Mouse (Mus musculus) embryonic facial prominence, embryonic 11.5 days (tissue): ENCODE data around the gene 6430531B16Rik. TPM values are rescaled to one million over a fixed set of nuclear protein-coding genes. Genes with fewer than 3 reads are reported as not detected.

Experiments
- ATAC-seq: fragments of 200-750 bp; cut with Nextera tagmentation; replicated peaks from 2 replicates; pipeline ENCODE4 v1.8.0; 2017; ENCODE audit warnings: low read depth; ENCODE audit not compliant: insufficient number of reproducible peaks, low FRiP score, low TSS enrichment
- DNase-seq: peaks from one replicate; pipeline ENCODE4 v3.0.0-alpha.2; 2015; ENCODE audit warnings: low spot score
- H3K27ac ChIP-seq: fragments of 300-500 bp; sonication (generic); replicated peaks from 2 replicates; pipeline ENCODE4 v1.5.1; 2014; ENCODE audit warnings: mild to moderate bottlenecking, low read depth, low read length, control low read depth
- H3K27me3 ChIP-seq: fragments of 300-500 bp; sonication (generic); 2 replicates; pipeline ENCODE4 v1.6.1; 2014; ENCODE audit warnings: mild to moderate bottlenecking, low read length, moderate library complexity, mixed read lengths; ENCODE audit not compliant: control insufficient read depth, insufficient read depth
- H3K36me3 ChIP-seq: fragments of 300-500 bp; sonication (generic); replicated peaks from 2 replicates; pipeline ENCODE4 v1.6.1; 2014; ENCODE audit warnings: low read depth, mild to moderate bottlenecking, low read length, moderate library complexity, mixed read lengths; ENCODE audit not compliant: control insufficient read depth, insufficient read depth
- H3K4me1 ChIP-seq: fragments of 300-500 bp; sonication (generic); 2 replicates; pipeline ENCODE4 v1.6.1; 2014; ENCODE audit warnings: low read length, mixed read lengths; ENCODE audit not compliant: control insufficient read depth, insufficient read depth
- H3K4me2 ChIP-seq: fragments of 300-500 bp; sonication (generic); 2 replicates; pipeline ENCODE4 v1.6.1; 2014; ENCODE audit warnings: low read depth, mild to moderate bottlenecking, control low read depth, low read length, moderate library complexity
- H3K4me3 ChIP-seq: fragments of 300-500 bp; sonication (generic); 2 replicates; pipeline ENCODE4 v1.5.1; 2014; ENCODE audit warnings: low read depth, low read length, control low read depth
- H3K9ac ChIP-seq: fragments of 300-500 bp; sonication (generic); replicated peaks from 2 replicates; pipeline ENCODE4 v1.6.1; 2014; ENCODE audit warnings: mild to moderate bottlenecking, control low read depth, low read length
- H3K9me3 ChIP-seq: fragments of 300-500 bp; sonication (generic); replicated peaks from 2 replicates; pipeline ENCODE4 v1.6.1; 2016; ENCODE audit warnings: mild to moderate bottlenecking, low read length, inconsistent platforms, mixed read lengths; ENCODE audit not compliant: control insufficient read depth
- WGBS: fragments of 180-500 bp; shearing (Covaris S2); extraction: QIAGEN DNeasy Blood & Tissue Kit; methylation state at CpG from one replicate; pipeline ENCODE4 v1.1.7; 2014; 5-methylcytosine and 5-hydroxymethylcytosine counted together
- polyA plus RNA-seq: library from polyadenylated mRNA; unstranded; fragments of >200 nt; fragmentation: Nextera tagmentation; extraction: Ambion mirVana; gene quantifications from 2 replicates; pipeline ENCODE4 v1.2.1, GENCODE M21; 2014

Gene 6430531B16Rik
- polyA plus RNA-seq = 0.21 and 0.36 TPM in 2 replicates

DNA sequence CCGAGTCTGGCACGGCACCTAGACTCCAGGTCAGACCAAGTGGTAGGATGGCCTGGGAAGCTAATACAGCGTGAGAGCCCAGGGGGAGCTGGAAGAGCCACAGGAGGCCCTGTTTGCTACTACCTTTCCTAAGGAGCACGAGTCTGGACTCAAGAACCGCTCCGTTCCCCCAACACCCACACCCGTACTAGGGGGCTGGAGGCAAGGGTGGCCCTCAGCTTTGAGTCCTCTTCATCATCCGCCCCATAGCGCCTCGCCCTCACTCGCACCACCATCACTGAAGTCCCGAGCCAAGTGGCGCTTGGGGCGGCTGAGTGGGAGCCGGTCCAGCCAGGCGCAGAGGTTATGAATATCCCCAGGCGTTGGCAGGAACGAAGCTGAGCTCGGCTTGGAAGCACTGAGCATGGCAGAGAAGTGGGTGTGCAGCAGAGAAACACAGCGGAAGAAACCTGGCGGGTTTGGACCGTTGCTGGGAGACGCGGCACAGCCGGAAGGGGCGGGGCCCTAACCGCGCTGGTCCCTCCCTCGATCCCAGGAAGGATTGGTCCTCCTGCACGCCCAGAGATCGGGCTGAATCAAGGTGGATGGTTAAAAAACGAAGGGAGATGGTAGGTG, at the start of gene 6430531B16Rik:
Gene 6430531B16Rik (minus strand): TSS at position 478 of the 615 bp plus-strand sequence.
- Histone ChIP-seq H3K9me3 (no peaks in the 10 kb centered on the region), H3K4me1 (no peaks in the 10 kb centered on the region), H3K27me3 (no peaks in the 10 kb centered on the region), H3K4me2 (peak within 1 kb of the TSS; percentile 75), H3K4me3 (peak within 1 kb of the TSS; percentile 39), H3K9ac (peak within 1 kb of the TSS; percentile 61), H3K27ac (no peak within 1 kb of the TSS), H3K36me3 (no peaks in the 10 kb centered on the region)
- 3% methylated on average over 32 of the region's 32 CpGs for WGBS
- ATAC-seq (peak; percentile 75), DNase-seq (peak; percentile 89)

GRCm38 (mm10) chr7:140011336-140011735, 32.8 kb upstream of the 6430531B16Rik start:
- Histone ChIP-seq H3K4me1 (no peaks in the 10 kb centered on the region), H3K9me3 (no peaks in the 10 kb centered on the region), H3K4me2 (no peak overlapping the region), H3K36me3 (peaks cover 4% of the 10 kb centered on the region), H3K27ac (no peak overlapping the region), H3K27me3 (no peaks in the 10 kb centered on the region), H3K9ac (no peak overlapping the region), H3K4me3 (no peak overlapping the region)
- no peak for ATAC-seq
- WGBS = 97% methylated on average over 17 of the region's 17 CpGs
- no peak for DNase-seq

- 91% methylated on average over 9 of the region's 9 CpGs for WGBS
- no peak overlapping the region for H3K4me2 ChIP-seq
- H3K4me3 ChIP-seq = no peak overlapping the region
- no peak overlapping the region for H3K9ac ChIP-seq
- peaks cover 4% of the 10 kb centered on the region for H3K36me3 ChIP-seq
- no peaks in the 10 kb centered on the region for H3K27me3 ChIP-seq
- ATAC-seq = no peak
- no peak overlapping the region for H3K27ac ChIP-seq
- no peaks in the 10 kb centered on the region for H3K9me3 ChIP-seq
- DNase-seq = no peak
- H3K4me1 ChIP-seq = no peaks in the 10 kb centered on the region
Observed at GRCm38 (mm10) chr7:140007781-140008180, 29.2 kb upstream of the 6430531B16Rik start.

GRCm38 (mm10) chr7:140006861-140007611, 28.5 kb upstream of the 6430531B16Rik start:
- H3K4me2 ChIP-seq = no peak overlapping the region
- no peak for ATAC-seq
- no peaks in the 10 kb centered on the region for H3K9me3 ChIP-seq
- no peak overlapping the region for H3K4me3 ChIP-seq
- H3K4me1 ChIP-seq = no peaks in the 10 kb centered on the region
- no peak overlapping the region for H3K27ac ChIP-seq
- peaks cover 4% of the 10 kb centered on the region for H3K36me3 ChIP-seq
- no peak overlapping the region for H3K9ac ChIP-seq
- WGBS = 93% methylated on average over 9 of the region's 9 CpGs
- no peaks in the 10 kb centered on the region for H3K27me3 ChIP-seq
- no peak for DNase-seq

DNA sequence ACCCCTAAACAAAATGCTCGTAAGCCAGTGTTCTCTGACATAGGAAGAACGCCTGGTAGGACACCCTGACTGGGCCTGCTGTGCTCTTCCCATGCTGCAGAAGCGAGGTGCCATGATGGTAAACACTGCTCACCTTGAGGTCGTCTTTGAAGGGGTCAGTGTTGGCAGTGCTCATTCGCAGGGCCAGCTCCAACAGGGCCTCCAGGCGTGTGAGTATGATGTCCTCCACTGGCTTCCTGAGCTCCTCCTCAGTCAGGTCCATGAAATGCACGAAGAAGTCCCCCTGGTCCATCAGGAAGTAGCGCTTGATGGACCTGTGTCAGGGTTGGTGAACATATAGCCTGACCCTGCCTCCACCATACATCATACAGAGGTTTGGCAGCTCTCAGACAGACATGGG, 26.1 kb upstream of the 6430531B16Rik start:
- Histone ChIP-seq H3K4me1 (no peaks in the 10 kb centered on the region), H3K4me3 (no peak overlapping the region), H3K27ac (no peak overlapping the region), H3K9ac (no peak overlapping the region), H3K36me3 (peaks cover 4% of the 10 kb centered on the region), H3K27me3 (no peaks in the 10 kb centered on the region), H3K4me2 (no peak overlapping the region), H3K9me3 (no peaks in the 10 kb centered on the region)
- 92% methylated on average over 8 of the region's 8 CpGs for WGBS
- DNase-seq = no peak
- no peak for ATAC-seq

GRCm38 (mm10) chr7:140001086-140001740, 22.7 kb upstream of the 6430531B16Rik start:
- 40% methylated on average over 12 of the region's 12 CpGs for WGBS
- Histone ChIP-seq H3K4me2 (no peak overlapping the region), H3K36me3 (no peaks in the 10 kb centered on the region; the same call in none of the 2 replicates), H3K4me3 (no peak overlapping the region), H3K9ac (no peak overlapping the region), H3K27me3 (no peaks in the 10 kb centered on the region), H3K27ac (no peak overlapping the region), H3K4me1 (no peaks in the 10 kb centered on the region), H3K9me3 (no peaks in the 10 kb centered on the region)
- DNase-seq (no peak), ATAC-seq (no peak)

DNA sequence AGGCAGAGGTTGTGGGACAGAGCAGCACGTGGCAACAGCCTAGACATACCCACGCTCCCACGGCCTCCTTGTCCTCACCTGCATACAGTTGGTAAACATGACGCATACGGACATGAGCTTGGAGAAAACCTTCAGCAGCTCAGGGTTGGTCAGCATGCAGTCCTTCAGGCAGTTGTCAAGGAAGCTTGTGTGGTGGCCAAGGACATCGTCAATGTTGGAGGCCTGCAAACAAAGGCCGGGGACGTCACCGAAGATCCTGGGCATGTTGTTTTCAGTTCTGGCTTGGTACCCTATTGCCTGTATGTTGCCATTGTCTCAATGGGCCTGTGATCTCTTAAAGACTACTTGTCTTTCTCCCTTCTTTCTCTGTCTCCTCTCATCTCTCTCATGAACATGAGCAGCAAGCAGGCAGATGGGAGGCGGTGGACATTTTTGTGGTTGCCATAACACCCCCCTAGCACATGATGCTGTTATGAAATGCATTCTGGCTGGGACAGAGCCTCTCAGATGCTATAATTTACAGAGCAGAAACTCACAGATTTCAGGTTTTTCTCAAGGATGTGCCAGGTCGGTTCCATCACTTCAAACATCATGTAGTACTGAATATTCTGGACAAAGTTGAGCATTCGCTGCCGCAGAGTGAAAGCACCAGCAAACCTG, 20.3 kb upstream of the 6430531B16Rik start:
- Histone ChIP-seq H3K9me3 (no peaks in the 10 kb centered on the region), H3K4me1 (no peaks in the 10 kb centered on the region), H3K27ac (no peak overlapping the region), H3K9ac (no peak overlapping the region), H3K27me3 (no peaks in the 10 kb centered on the region), H3K4me2 (no peak overlapping the region), H3K36me3 (no peaks in the 10 kb centered on the region; the same call in none of the 2 replicates), H3K4me3 (no peak overlapping the region)
- whole genome bisulfite sequencing = 96% methylated on average over 13 of the region's 13 CpGs
- ATAC-seq (no peak), DNase-seq (no peak)
